Mouse (Mus musculus) intestine, postnatal 0 days (tissue): ENCODE data around the gene Pkd2l1. TPM values are rescaled to one million over a fixed set of nuclear protein-coding genes. Genes with fewer than 3 reads are reported as not detected.

Experiments used
- ATAC-seq: fragments of 200-750 bp; cut with Nextera tagmentation; 2 replicates; pipeline ENCODE4 v1.8.0; 2017; ENCODE audit warnings: mild to moderate bottlenecking, moderate TSS enrichment, moderate library complexity
- H3K27ac ChIP-seq: fragments of 300-500 bp; sonication (generic); 2 replicates; pipeline ENCODE4 v1.5.1; 2014; ENCODE audit warnings: mild to moderate bottlenecking, low read depth, low read length, moderate library complexity
- H3K27me3 ChIP-seq: fragments of 300-500 bp; sonication (generic); replicated peaks from 2 replicates; pipeline ENCODE4 v1.6.1; 2014; ENCODE audit warnings: low read length, mixed read lengths; ENCODE audit not compliant: control insufficient read depth, insufficient read depth
- H3K36me3 ChIP-seq: fragments of 300-500 bp; sonication (generic); 2 replicates; pipeline ENCODE4 v1.6.1; 2014; ENCODE audit warnings: mild to moderate bottlenecking, moderate library complexity; ENCODE audit not compliant: control insufficient read depth, insufficient read depth
- H3K4me1 ChIP-seq: fragments of 300-500 bp; sonication (generic); replicated peaks from 2 replicates; pipeline ENCODE4 v1.6.1; 2014; ENCODE audit warnings: antibody characterized with exemption, low read length, mixed read lengths; ENCODE audit not compliant: control insufficient read depth, insufficient read depth
- H3K4me2 ChIP-seq: fragments of 300-500 bp; sonication (generic); replicated peaks from 2 replicates; pipeline ENCODE4 v1.6.1; 2014; ENCODE audit warnings: low read depth, mild to moderate bottlenecking, moderate library complexity
- H3K4me3 ChIP-seq: fragments of 300-500 bp; sonication (generic); 2 replicates; pipeline ENCODE4 v1.5.1; 2014; ENCODE audit warnings: low read depth, low read length
- H3K9ac ChIP-seq: fragments of 300-500 bp; sonication (generic); 2 replicates; pipeline ENCODE4 v1.6.1; 2014; ENCODE audit warnings: mild to moderate bottlenecking, low read depth, low read length
- H3K9me3 ChIP-seq: fragments of 300-500 bp; sonication (generic); 2 replicates; pipeline ENCODE4 v1.6.1; 2016; ENCODE audit warnings: mixed run types; ENCODE audit not compliant: control insufficient read depth
- CTCF ChIP-seq: sonication (generic); IDR thresholded peaks from 2 replicates; pipeline ENCODE4 v1.5.1; 2016; ENCODE audit warnings: low read depth, mild to moderate bottlenecking, control low read depth, antibody characterized with exemption, moderate library complexity
- WGBS: fragments of 180-500 bp; shearing (Covaris S2); extraction: QIAGEN DNeasy Blood & Tissue Kit; methylation state at CpG from one replicate; pipeline ENCODE4 v1.1.7; 2014; 5-methylcytosine and 5-hydroxymethylcytosine counted together
- polyA plus RNA-seq: library from polyadenylated mRNA; unstranded; fragments of >200 nt; fragmentation: Nextera tagmentation; extraction: Ambion mirVana; gene quantifications from 2 replicates; pipeline ENCODE4 v1.2.1, GENCODE M21; 2015

Pkd2l1 gene
- polyA plus RNA-seq, 1 experiment from 2014 or later, result not detected

GRCm38 (mm10) chr19:44117793-44118192 lies 74.4 kb downstream of the Pkd2l1 start:
- Histone ChIP-seq H3K4me2 (no peak overlapping the region), H3K27me3 (no peaks in the 10 kb centered on the region), H3K9ac (no peak overlapping the region), H3K36me3 (peaks cover 69% of the 10 kb centered on the region), H3K9me3 (no peaks in the 10 kb centered on the region), H3K4me3 (no peak overlapping the region), H3K27ac (no peak overlapping the region), H3K4me1 (no peaks in the 10 kb centered on the region)
- ATAC-seq, result no peak
- no peak for TF ChIP-seq CTCF

- H3K27ac ChIP-seq, result no peak overlapping the region
- H3K4me2 ChIP-seq, result no peak overlapping the region
- H3K27me3 ChIP-seq, result no peaks in the 10 kb centered on the region
- peak; percentile 29 for ATAC-seq
- WGBS, result 64% methylated on average over 7 of the region's 7 CpGs
- H3K36me3 ChIP-seq, result peaks cover 36% of the 10 kb centered on the region
- peak; percentile 74 for TF ChIP-seq CTCF
- H3K9ac ChIP-seq, result no peak overlapping the region
- no peak overlapping the region for H3K4me3 ChIP-seq
- H3K4me1 ChIP-seq, result 0 out of 2 replicates have a peak, but pooled peaks cover 4% of the 10 kb centered on the region
- H3K9me3 ChIP-seq, result no peaks in the 10 kb centered on the region
These were observed 80.5 kb downstream of the Pkd2l1 start for GRCm38 (mm10) chr19:44111706-44112105.

GRCm38 (mm10) chr19:44110356-44110755 lies 81.9 kb downstream of the Pkd2l1 start:
- WGBS, result 50% methylated on average over 9 of the region's 9 CpGs
- peak; percentile 63 for ATAC-seq
- peak overlapping the region; percentile 85 for H3K27ac ChIP-seq

GRCm38 (mm10) chr19:44108996-44109395 lies 83.2 kb downstream of the Pkd2l1 start:
- Histone ChIP-seq H3K4me3 (no peak overlapping the region), H3K27me3 (no peaks in the 10 kb centered on the region), H3K9ac (no peak overlapping the region), H3K4me1 (0 out of 2 replicates have a peak, but pooled peaks cover 4% of the 10 kb centered on the region), H3K9me3 (no peaks in the 10 kb centered on the region), H3K4me2 (no peak overlapping the region), H3K27ac (peak overlapping the region; percentile 85; the same call in 1 of the 2 replicates), H3K36me3 (peaks cover 20% of the 10 kb centered on the region)
- ATAC-seq, result no peak
- TF ChIP-seq CTCF, result no peak

More at GRCm38 (mm10) chr19:44110356-44110755, 81.9 kb downstream of the Pkd2l1 start:
- no peak overlapping the region for H3K4me3 ChIP-seq
- H3K4me2 ChIP-seq, result no peak overlapping the region
- TF ChIP-seq CTCF, result no peak
- H3K36me3 ChIP-seq, result peaks cover 28% of the 10 kb centered on the region
- H3K4me1 ChIP-seq, result 0 out of 2 replicates have a peak, but pooled peaks cover 4% of the 10 kb centered on the region
- H3K27me3 ChIP-seq, result no peaks in the 10 kb centered on the region
- H3K9ac ChIP-seq, result no peak overlapping the region
- H3K9me3 ChIP-seq, result no peaks in the 10 kb centered on the region

GRCm38 (mm10) chr19:44107661-44108521 lies 84.4 kb downstream of the Pkd2l1 start:
- H3K27me3 ChIP-seq, result no peaks in the 10 kb centered on the region
- peak overlapping the region; percentile 73 for H3K4me2 ChIP-seq
- no peak for TF ChIP-seq CTCF
- 0 out of 2 replicates have a peak, but pooled peaks cover 9% of the 10 kb centered on the region for H3K36me3 ChIP-seq
- 0 out of 2 replicates have a peak, but pooled peaks cover 4% of the 10 kb centered on the region for H3K4me1 ChIP-seq
- 28% methylated on average over 22 of the region's 22 CpGs for WGBS
- H3K4me3 ChIP-seq, result peak overlapping the region; percentile 79
- H3K9me3 ChIP-seq, result no peaks in the 10 kb centered on the region
- peak overlapping the region; percentile 42 for H3K27ac ChIP-seq
- no peak for ATAC-seq
- H3K9ac ChIP-seq, result peak overlapping the region; percentile 52

- no peak for TF ChIP-seq CTCF
- H3K4me1 ChIP-seq, result 0 out of 2 replicates have a peak, but pooled peaks cover 4% of the 10 kb centered on the region
- peak within 1 kb of the TSS; percentile 73 for H3K4me2 ChIP-seq
- H3K9ac ChIP-seq, result peak within 1 kb of the TSS; percentile 96
- H3K27ac ChIP-seq, result peak within 1 kb of the TSS; percentile 76
- peak; percentile 92 for ATAC-seq
- H3K27me3 ChIP-seq, result no peaks in the 10 kb centered on the region
- no peaks in the 10 kb centered on the region for H3K9me3 ChIP-seq
- 0 out of 2 replicates have a peak, but pooled peaks cover under 1% of the 10 kb centered on the region for H3K36me3 ChIP-seq
- WGBS, result 1% methylated on average over 65 of the region's 67 CpGs
- H3K4me3 ChIP-seq, result peak within 1 kb of the TSS; percentile 79
These were observed 85.2 kb downstream of the Pkd2l1 start, which contains the start of gene Chuk for GRCm38 (mm10) chr19:44106831-44107660. Gene Chuk, minus strand, starts transcription at chr19:44107480.
